Mouse (Mus musculus) cerebellum, adult (tissue): ENCODE measurements around the gene Rpa2.
"Not testable (repeated sequence)": the region's sequence is repeated elsewhere in the genome, so short reads cannot be mapped to it uniquely, and the experiment has no call there.

ENCODE experiments used
- ATAC-seq: cut with Nextera tagmentation; 2 replicates; pipeline ENCODE4 v1.9.2; 2017; ENCODE audit warnings: mild to moderate bottlenecking, moderate library complexity, mixed read lengths; ENCODE audit not compliant: insufficient number of reproducible peaks, low FRiP score, low TSS enrichment

The Rpa2 gene

DNA sequence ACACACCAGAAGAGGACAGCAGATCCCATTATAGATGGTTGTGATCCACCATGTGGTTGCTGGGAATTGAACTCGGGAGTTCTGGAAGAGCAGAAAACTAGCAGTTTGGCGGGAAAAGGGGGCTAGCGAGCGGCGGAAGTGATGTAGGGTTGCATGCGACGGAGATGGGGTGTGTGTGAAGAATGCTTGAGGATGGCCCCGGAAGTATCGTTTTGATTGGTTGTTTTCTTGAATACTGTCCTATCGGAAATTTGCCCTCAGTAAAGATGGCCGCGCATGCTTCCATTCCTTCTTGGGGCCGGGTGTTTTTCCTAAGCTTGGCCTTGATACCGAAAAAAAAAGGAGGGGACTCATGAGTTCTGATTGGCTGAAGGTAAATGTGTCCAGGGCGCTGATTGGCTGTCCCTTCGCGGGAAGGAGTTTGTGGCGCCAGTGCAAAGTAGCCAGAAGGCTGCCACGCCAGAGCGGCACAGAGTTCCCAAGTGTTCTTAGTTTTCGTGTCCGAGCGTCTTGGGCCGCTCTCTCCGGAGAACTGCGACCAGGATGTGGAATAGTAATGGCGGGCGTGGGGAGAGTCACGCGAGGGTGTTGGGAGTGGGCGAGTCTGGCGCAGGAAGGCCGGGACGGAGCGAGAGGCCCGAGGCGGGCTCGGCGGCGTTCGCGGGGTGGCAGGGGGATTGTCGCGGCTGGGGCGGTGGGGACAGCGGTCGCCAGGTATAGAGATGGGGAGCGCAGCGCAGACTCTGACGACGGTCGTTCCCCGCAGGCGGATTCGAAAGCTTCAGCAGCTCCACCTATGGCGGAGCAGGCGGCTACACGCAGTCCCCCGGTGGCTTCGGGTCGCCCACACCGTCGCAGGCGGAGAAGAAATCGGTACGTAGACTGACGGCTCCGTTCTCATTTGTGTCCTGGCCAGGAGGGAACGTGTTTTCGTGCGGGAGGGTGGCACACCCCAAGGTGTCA lies at the start of gene Rpa2:
Gene Rpa2 (plus strand): TSS at position 419 of the 963 bp plus-strand sequence.
- peak; percentile 98 for ATAC-seq

DNA sequence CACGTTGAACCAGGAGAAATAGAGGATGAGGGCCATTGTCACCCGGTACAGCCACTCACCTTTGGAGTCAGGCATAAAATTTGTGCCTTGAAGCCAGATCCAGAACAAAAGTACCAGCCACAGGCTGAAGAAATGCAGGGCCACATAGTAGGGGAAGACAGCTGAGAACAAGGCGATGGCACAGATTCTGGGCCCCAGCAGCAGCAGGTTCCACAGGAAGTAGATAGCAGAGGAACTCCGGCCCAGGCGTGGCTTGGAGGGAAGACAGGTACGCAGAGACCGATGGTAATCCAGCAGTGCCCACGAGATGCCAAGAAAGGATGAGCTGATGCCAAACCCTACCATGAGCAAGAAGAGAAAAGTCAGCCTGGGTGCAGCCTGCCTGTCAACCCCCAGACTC lies 39.9 kb upstream of the Rpa2 start:
- ATAC-seq = no peak

DNA sequence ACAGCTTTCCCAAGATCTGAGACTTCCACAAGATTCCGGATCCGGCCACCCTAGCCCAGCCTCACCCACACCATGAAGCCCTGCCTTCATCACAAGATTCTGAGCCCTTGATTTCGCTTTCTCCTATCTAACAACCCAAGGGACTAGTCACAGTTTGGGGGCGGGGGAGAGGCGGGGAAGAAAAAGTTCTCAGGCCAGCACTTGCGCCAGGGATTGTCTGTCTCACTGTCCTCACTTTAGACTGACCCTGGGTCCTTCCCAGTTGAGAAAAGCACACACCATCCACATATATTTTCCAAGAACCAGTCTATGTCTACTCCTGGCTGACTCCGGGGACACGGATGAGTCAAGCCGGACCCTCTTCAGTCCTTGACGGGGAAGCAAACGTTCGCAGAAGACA lies 36.5 kb upstream of the Rpa2 start:
- no peak for ATAC-seq

DNA sequence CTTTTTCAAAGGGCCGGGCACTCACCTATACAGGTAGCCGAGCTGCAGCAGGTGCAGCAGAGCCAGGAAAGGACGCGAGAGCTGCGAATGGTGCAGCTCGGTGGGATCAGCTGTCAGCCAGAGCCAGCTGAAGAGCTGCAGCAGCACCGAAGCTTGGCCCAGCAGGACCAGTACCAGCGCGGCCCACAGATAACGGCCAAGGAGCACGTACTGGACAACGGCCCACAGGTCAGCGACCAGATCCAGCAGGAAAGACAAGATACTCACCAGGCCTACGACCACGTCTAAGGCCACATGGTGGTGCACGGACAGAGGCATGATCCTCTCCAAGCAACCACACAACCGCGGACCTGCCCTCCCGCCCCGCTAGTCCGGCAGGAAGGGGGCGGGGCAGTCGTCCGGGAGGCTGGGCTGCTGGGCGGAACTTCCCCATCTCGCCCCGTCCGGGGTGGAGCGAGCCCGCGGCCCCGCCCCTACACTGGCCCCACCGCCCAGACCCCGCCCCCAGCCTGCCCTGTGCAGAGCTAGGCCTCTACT lies 35.9 kb upstream of the Rpa2 start, which contains the start of gene Xkr8:
Gene Xkr8 (minus strand): TSS at position 399 of the 537 bp plus-strand sequence.
- peak; percentile 84; the same call in 1 of the 2 replicates for ATAC-seq

DNA sequence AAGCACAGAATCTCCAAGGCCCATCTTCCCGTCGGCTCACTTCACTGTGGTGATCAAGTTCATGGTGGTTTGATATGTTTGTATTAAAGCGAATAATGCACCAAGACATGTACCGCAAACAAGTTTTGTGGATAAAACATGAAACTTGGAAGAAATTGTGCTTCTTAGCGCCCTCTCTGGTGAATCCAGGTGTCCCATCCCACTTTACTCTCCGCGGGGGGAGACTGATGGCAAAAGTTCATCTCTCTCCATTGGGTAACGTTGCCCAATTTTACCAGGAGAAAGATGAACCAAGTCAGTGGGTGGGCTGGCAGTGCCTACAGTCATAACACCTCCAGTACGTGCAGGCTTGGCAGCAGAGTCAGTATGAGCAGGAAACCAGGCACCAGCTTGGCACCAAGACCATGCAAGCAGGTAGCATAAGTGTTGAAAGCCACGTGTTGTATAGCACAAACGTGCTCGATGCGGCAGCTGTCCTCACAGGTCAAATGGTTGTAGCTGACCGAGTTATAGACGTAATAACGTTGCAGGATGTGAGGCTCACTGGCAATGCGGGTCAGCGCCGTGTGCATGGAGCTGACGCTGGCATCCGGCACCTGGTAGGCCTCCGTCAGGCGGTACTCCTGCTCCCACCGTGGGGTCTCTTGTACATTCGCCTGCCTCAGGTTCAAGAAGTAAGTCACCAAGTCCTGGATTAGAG lies 34.9 kb upstream of the Rpa2 start:
- no peak for ATAC-seq

- ATAC-seq = no peak
These were observed 33.4 kb upstream of the Rpa2 start for GRCm38 (mm10) chr4:132734766-132735165.

DNA sequence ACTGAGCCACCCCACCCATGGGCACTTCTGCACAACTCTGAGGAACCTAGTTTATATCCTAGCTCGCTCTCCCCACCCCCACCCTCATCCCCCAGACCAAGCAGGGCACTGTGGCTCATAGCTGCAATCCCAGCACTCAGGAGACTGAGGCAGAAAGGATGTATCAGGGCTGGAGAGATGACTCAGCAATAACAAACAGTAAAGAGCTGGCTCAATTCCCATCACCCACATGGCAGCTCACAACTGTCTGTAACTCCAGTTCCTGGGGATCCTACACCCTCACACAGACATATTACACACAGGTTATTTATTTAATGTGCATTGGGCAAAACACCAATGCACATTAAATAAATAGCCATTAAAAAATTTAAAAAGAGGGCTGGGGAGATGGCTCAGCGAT lies 32.7 kb upstream of the Rpa2 start:
- ATAC-seq = no peak

- no peak for ATAC-seq
These were observed 32.2 kb upstream of the Rpa2 start for GRCm38 (mm10) chr4:132735894-132736293.

GRCm38 (mm10) chr4:132737154-132737553 lies 31.0 kb upstream of the Rpa2 start:
- not testable (repeated sequence) for ATAC-seq

GRCm38 (mm10) chr4:132741491-132741890 lies 26.6 kb upstream of the Rpa2 start:
- ATAC-seq = no peak

DNA sequence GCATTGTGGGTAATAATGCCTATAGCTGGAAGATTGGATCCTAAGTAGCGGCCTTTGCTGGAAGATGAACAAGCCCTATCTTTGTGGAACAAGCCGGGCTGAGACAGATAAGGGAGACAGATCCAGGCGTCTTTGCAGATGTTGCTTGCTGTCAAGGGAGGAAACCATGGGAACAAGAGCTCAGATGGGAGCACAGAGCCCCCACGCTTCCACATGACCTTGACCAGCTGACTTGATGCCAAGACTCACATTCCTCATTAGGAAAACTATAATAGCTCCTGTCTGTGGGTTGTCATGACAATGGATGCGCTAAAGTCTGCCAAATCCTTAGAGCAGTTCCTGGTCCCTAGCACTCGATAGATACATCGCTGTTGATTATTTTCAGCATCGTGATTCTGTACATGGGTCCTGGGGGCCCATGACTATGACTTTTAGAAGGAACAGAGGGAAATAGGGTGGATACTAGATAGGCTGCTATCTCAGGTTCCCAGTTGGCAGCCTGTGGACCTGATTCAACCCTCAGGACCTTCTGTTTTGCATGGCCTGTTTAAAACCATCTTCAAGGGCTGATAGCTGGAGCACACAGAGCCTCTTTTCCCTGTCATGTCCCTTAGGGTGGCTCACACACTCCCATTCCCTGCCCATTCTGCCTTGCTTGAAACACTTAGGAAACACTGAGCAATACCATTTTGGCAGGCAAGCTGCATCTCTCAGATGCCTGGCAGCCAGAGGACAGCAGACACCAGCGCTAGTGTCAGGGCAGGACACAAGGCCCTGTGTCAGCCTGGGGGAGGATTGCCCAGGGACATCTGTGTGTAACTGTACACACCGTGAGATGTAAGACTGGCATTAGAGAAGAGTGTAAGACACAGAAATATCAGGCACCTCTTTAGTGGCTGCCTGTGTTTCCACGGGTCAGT lies 23.9 kb upstream of the Rpa2 start:
- ATAC-seq = no peak

GRCm38 (mm10) chr4:132746911-132747517 lies 21.1 kb upstream of the Rpa2 start:
- ATAC-seq = no peak

- no peak for ATAC-seq
These were observed 20.4 kb upstream of the Rpa2 start for GRCm38 (mm10) chr4:132747664-132748259.

DNA sequence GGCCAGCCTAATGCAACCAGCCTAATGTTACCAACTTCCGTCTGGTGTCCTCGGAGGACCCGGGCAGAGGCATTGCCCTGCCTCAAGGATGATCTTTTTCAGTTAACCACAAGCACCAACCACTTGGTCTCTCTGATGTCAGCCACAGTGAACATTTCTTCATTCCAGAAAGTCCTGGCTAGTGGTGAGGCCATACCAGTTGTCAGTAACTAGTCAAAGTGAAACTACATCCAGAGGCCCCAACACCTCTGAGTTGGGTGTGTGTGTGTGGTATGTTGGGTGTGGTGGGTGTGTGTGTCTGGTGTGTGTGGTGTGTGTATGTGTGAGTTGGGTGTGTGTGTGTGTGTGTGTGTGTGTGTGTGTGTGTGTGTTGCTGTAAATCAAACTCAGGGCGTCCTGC lies 19.4 kb upstream of the Rpa2 start:
- ATAC-seq = no peak

GRCm38 (mm10) chr4:132749258-132749982 lies 18.7 kb upstream of the Rpa2 start:
- no peak for ATAC-seq

GRCm38 (mm10) chr4:132752992-132753391 lies 15.1 kb upstream of the Rpa2 start:
- no peak for ATAC-seq

DNA sequence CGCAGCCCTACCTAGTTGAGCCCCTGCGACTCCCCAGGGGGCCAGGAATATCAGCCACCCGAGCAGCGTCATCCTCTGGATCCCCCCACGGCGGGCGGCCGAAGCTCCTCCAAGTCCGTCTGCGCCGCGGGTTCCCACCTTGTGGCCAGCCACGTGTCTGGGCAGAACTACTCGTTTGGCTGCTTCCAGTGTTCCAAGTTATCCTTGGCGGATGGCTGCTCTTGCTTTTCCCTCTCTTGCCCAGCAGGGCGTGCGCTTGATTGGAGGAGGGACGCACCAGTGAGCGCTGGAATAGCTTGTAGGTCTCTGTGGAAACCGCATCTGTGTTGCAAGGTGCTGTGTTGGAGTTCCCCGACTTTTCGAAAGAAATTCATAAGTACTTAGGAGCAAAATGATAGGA lies 11.2 kb upstream of the Rpa2 start, which contains the start of gene Smpdl3b:
Gene Smpdl3b (minus strand): TSS at position 279 of the 400 bp plus-strand sequence.
- ATAC-seq = no peak; the same call in 1 of the 2 replicates

DNA sequence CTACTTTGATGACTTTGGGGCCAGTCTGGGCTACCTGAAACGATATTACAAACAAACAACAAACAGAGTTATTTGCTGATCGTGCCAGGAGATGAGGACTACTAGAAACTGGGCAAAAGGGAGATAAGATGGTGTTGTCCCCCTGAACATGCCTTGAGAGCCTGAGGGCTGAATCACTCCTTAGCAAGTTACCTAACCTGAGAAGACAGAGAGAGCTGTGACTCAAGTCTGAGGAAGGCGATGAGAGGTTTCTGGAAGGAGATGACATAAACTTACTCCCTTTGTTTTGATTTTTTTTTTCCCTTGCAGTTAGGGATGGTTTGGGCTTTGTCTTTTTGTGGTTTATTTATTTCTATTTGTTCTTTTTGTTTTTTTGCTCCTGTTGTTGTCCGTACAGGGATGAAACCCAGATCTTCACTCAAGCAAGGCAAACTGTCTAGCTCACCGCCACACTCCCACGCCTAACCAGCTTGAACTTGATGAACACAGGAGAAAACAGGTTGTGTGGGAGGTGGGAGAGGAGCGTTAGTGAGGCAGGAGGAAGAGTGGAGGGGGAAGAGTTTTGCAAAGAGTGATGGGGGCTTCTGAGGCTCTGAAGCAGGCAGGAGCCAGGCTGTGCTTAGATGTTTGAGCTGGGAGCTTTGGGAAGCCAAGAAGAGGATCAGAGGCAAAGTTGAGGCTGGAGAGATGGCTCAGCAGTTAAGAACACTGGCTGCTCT lies 10.3 kb upstream of the Rpa2 start:
- no peak for ATAC-seq
